Mouse (Mus musculus) forebrain, embryonic 13.5 days (tissue): Measurements from ENCODE around the gene Klhl15. TPM values are rescaled to one million over a fixed set of nuclear protein-coding genes. Genes with fewer than 3 reads are reported as not detected.
"Not testable (repeated sequence)": the region's sequence is repeated elsewhere in the genome, so short reads cannot be mapped to it uniquely, and the experiment has no call there.

ENCODE experiments used
- ATAC-seq: fragments of 200-750 bp; cut with Nextera tagmentation; 2 replicates; pipeline ENCODE4 v1.8.0; 2017
- H3K27ac ChIP-seq: fragments of 300-500 bp; sonication (generic); 2 replicates; pipeline ENCODE4 v1.5.1; 2015; ENCODE audit warnings: inconsistent platforms, mild to moderate bottlenecking, moderate library complexity
- H3K27me3 ChIP-seq: fragments of 300-500 bp; sonication (generic); 2 replicates; pipeline ENCODE4 v1.6.1; 2015; ENCODE audit warnings: mild to moderate bottlenecking, inconsistent platforms
- H3K36me3 ChIP-seq: fragments of 300-500 bp; sonication (generic); 2 replicates; pipeline ENCODE4 v1.6.1; 2015; ENCODE audit warnings: mild to moderate bottlenecking, inconsistent platforms; ENCODE audit not compliant: poor library complexity, severe bottlenecking
- H3K4me1 ChIP-seq: fragments of 300-500 bp; sonication (generic); 2 replicates; pipeline ENCODE4 v1.6.1; 2015; ENCODE audit warnings: inconsistent platforms
- H3K4me2 ChIP-seq: fragments of 300-500 bp; sonication (generic); 2 replicates; pipeline ENCODE4 v1.6.1; 2015; ENCODE audit warnings: inconsistent platforms, mild to moderate bottlenecking, moderate library complexity
- H3K4me3 ChIP-seq: fragments of 300-500 bp; sonication (generic); 2 replicates; pipeline ENCODE4 v1.5.1; 2015; ENCODE audit warnings: mild to moderate bottlenecking, inconsistent platforms
- H3K9ac ChIP-seq: fragments of 300-500 bp; sonication (generic); 2 replicates; pipeline ENCODE4 v1.6.1; 2015; ENCODE audit warnings: mild to moderate bottlenecking, inconsistent platforms
- H3K9me3 ChIP-seq: fragments of 300-500 bp; sonication (generic); replicated peaks from 2 replicates; pipeline ENCODE4 v1.6.1; 2016; ENCODE audit warnings: inconsistent platforms
- WGBS: fragments of 180-500 bp; shearing (Covaris S2); methylation state at CpG from one replicate; pipeline ENCODE4 v1.1.7; 2015; 5-methylcytosine and 5-hydroxymethylcytosine counted together
- polyA plus RNA-seq: library from polyadenylated mRNA; unstranded; fragments of >200 nt; fragmentation: Nextera tagmentation; extraction: Ambion mirVana; gene quantifications from 2 replicates; pipeline ENCODE4 v1.2.1, GENCODE M21; 2015

The Klhl15 gene
- polyA plus RNA-seq: 8.9 and 9.3 TPM in 2 replicates

DNA sequence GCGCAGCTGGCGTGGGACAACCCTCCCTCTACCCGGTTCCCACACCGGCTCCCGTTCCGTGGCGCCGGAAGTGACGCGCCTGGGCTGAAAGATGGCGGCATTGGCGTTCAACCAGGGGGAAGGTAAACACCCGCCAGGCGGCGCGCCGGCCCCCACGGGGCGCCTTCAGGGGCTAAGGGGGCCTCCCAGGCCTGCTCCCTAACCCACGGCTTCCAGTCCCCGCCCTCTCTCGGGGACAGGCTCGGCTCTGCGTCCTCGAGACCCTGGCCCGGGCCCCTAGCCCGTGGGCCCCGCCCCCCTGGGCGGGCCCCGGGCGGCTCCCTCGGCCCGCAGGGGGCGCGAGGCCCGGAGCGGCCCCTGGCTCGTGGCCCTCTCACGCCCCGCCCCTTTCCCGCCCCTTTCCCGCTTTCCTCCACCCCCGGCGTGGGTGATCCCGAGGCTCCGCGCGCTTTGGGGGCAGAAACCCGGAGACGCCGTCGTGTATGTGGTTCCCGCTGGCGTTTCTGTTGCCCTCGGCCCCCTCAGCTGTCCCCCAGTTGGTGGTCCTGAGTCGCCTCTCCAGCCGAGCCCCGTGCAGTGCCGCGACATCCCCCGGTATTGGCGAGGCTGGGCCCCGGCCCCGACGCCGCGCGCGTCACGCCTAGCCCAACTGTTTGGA is at the start of gene Klhl15:
Klhl15 (plus strand) TSS at position 68 of the 658 bp plus-strand sequence.
- peaks cover 62% of the 10 kb centered on the region for H3K27me3 ChIP-seq

DNA sequence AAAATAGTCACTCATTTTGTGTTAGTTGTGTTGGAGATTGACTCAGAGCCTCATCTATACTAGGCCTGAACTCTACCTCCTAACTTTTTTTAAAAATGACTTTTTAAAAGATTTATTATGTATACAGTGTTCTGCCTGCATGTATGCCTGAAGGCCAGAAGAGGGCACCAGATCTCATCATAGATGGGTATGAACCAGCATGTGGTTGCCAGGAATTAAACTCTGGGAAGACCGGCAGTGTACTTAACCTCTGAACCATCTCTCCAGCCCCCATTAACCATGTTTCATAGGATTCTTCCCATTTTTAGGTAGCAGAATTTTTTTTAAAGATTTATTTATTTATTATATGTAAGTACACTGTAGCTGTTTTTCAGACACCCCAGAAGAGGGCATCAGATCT is 49.2 kb upstream of the Klhl15 start:
- no peaks in the 10 kb centered on the region for H3K9me3 ChIP-seq
- peaks cover 24% of the 10 kb centered on the region for H3K27me3 ChIP-seq
- H3K36me3 ChIP-seq: no peaks in the 10 kb centered on the region
- no peak overlapping the region for H3K27ac ChIP-seq
- H3K9ac ChIP-seq: no peak overlapping the region
- ATAC-seq: peak; percentile 21; the same call in 1 of the 2 replicates
- no peak overlapping the region for H3K4me2 ChIP-seq
- H3K4me3 ChIP-seq: no peak overlapping the region
- H3K4me1 ChIP-seq: no peaks in the 10 kb centered on the region
- 68% methylated on average over 1 of the region's 1 CpGs for WGBS

More for the DNA sequence above, at the start of gene Klhl15:
- peak within 1 kb of the TSS; percentile 84 for H3K27ac ChIP-seq
- H3K9me3 ChIP-seq: no peaks in the 10 kb centered on the region
- H3K9ac ChIP-seq: peak within 1 kb of the TSS; percentile 77
- H3K4me3 ChIP-seq: peak within 1 kb of the TSS; percentile 62
- ATAC-seq: peak; percentile 98
- H3K4me2 ChIP-seq: peak within 1 kb of the TSS; percentile 59
- H3K4me1 ChIP-seq: no peaks in the 10 kb centered on the region
- 12% methylated on average over 48 of the region's 70 CpGs for WGBS
- no peaks in the 10 kb centered on the region for H3K36me3 ChIP-seq

DNA sequence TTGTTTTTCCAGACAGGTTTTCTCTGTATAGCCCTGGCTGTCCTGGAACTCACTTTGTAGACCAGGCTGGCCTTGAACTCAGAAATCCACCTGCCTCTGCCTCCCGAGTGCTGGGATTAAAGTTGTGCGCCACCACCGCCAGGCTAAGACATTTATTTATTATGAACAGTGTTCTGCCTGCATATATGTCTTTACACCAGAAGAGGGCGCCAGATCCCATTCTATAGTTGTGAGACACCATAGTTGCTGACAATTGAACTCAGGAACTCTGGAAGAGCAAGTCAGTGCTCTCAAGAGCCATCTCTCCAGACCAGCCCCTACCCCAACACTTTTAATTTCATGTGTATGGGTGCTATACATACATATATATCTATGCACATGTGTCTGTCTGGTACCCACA is 40.5 kb upstream of the Klhl15 start:
- not testable (repeated sequence) for H3K9me3 ChIP-seq, ATAC-seq, H3K4me1 ChIP-seq, H3K27me3 ChIP-seq, H3K4me2 ChIP-seq, H3K4me3 ChIP-seq, H3K9ac ChIP-seq, H3K27ac ChIP-seq
- 73% methylated on average over 4 of the region's 4 CpGs for WGBS
- H3K36me3 ChIP-seq: peaks cover 74% of the 10 kb centered on the region

DNA sequence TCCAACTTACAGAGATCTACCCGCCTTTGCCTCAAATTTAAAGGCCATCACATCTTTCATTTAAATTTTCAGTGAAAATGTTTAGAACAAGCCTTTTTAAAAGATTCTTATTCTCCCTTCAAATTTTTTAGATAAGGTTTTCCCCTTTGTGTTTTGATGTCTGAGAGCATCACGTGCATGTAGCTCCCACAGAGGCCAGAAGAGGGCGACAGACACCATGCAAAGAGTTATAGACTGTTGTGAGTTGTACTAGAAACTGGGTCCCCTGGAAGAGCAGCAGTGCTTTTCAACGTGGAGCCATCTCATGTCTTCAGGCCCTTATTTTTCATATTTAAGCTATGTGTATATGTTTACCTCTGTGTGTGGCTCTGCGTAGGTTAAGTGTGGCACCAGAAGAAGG is 36.6 kb upstream of the Klhl15 start:
- H3K9me3 ChIP-seq: no peaks in the 10 kb centered on the region
- no peaks in the 10 kb centered on the region for H3K27me3 ChIP-seq
- ATAC-seq: no peak
- H3K4me2 ChIP-seq: no peak overlapping the region
- H3K36me3 ChIP-seq: peaks cover 93% of the 10 kb centered on the region
- H3K9ac ChIP-seq: no peak overlapping the region
- H3K27ac ChIP-seq: no peak overlapping the region
- WGBS: 76% methylated on average over 5 of the region's 5 CpGs
- no peak overlapping the region for H3K4me3 ChIP-seq
- H3K4me1 ChIP-seq: no peaks in the 10 kb centered on the region

DNA sequence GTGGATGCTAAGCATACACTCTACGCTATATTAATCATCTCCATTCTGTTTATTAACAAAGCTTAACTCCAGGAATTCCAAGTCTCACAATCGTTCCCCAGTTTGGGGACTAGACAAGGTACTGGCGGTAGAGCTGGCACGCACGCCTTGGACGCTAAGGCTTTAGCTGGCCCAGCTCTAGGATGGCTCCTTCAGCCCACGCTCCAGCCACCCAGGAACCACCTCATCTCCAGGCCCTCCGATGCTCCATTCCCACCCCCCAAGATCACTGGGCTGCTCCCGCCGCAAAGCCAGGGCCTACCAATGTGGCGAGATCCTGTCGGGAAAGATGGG is 22.2 kb upstream of the Klhl15 start:
- Histone ChIP-seq H3K4me2 (peak overlapping the region; percentile 67), H3K36me3 (peaks cover 33% of the 10 kb centered on the region), H3K4me3 (peak overlapping the region; percentile 74), H3K9ac (peak overlapping the region; percentile 82), H3K9me3 (no peaks in the 10 kb centered on the region), H3K27me3 (no peaks in the 10 kb centered on the region), H3K4me1 (no peaks in the 10 kb centered on the region), H3K27ac (peak overlapping the region; percentile 59)
- WGBS: under 1% methylated on average over 12 of the region's 12 CpGs
- ATAC-seq: peak; percentile 70; the same call in 1 of the 2 replicates

DNA sequence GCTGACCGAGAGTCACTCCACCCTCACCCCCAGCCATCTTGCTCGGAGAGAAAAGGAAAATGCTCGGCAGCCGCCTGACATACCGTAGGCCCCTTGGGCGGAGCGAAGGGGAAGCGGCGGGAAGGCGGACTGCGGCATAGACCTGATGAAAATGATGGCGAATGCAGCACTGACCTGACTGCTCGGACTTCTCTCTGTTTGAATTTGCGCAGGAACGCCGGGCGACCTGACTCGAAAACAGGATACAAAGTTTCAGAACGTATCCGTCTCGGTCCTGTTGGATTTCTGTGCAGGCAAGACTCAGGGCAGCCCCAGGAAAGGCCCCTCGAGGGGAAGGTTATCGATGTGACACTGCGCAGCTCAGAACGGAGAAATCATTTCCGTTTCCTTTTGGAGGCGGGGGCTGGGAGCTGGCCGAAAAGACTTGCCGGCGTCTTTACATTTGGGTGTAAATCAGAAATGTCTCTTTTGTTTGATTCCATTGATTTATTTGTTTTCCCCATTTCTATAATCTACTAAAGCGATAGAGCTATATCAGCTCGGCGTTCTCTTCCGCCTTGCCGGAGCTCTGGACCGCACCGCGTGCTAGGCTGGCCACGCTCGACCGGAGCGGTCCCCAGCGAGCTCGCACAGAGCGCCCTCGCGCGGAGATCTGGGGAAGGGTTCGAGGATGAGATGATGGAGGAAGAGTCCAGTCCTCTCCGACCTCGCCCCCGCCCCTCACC is 21.6 kb upstream of the Klhl15 start, which contains the start of gene Eif2s3x:
Eif2s3x (minus strand) TSS at position 266 of the 725 bp plus-strand sequence.
- H3K9ac ChIP-seq: peak within 1 kb of the TSS; percentile 82
- H3K27ac ChIP-seq: peak within 1 kb of the TSS; percentile 68
- peak within 1 kb of the TSS; percentile 74 for H3K4me3 ChIP-seq
- H3K4me2 ChIP-seq: peak within 1 kb of the TSS; percentile 67
- H3K27me3 ChIP-seq: no peaks in the 10 kb centered on the region
- under 1% methylated on average over 52 of the region's 52 CpGs for WGBS
- no peaks in the 10 kb centered on the region for H3K4me1 ChIP-seq
- peaks cover 28% of the 10 kb centered on the region for H3K36me3 ChIP-seq
- ATAC-seq: peak; percentile 96
- H3K9me3 ChIP-seq: no peaks in the 10 kb centered on the region

DNA sequence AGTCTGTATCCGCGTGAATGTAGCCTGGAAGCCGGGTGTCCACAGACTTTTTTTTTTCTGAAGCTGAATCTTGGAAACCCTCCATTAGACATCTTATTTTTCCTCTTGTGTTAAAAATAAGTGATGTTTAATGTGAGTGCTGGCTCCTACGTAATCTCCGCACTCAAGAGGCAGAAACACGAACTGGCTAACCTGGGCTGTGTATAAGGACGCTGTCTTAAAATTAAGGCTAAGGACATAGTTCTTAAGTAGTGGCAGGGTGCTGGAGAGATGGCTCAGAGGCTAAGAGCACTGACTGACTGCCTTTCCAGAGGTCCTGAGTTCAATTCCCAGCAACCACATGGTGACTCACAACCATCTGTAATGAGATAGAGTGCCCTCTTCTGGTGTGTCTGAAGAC is 21.0 kb upstream of the Klhl15 start:
- Histone ChIP-seq H3K9me3 (no peaks in the 10 kb centered on the region), H3K9ac (peak overlapping the region; percentile 48), H3K27me3 (no peaks in the 10 kb centered on the region), H3K4me1 (no peaks in the 10 kb centered on the region), H3K36me3 (peaks cover 22% of the 10 kb centered on the region), H3K27ac (peak overlapping the region; percentile 68; the same call in 1 of the 2 replicates), H3K4me2 (peak overlapping the region; percentile 67), H3K4me3 (peak overlapping the region; percentile 74)
- no peak for ATAC-seq
- WGBS: 16% methylated on average over 7 of the region's 7 CpGs

DNA sequence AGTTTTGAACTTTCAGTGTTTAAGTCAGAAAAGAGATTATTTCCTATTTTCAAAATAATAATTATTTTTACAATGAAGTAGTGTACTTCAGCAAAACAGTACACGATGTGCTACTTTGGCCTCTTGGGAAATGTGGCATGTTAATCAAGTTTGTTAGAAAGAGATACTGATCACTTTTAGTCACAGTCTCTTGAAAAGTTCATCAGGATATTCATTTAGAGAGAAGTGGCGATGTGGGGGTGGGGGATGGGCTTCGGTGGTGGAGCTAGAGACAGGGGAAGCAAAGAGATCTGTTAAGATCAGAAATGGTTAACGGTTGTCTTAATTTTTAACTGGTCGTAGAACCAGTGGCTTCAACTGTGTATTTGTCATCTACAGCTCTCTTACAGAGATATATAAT is 967 bp upstream of the Klhl15 start:
- Histone ChIP-seq H3K4me1 (no peaks in the 10 kb centered on the region), H3K9ac (no peak overlapping the region), H3K4me3 (no peak overlapping the region), H3K4me2 (no peak overlapping the region), H3K9me3 (no peaks in the 10 kb centered on the region), H3K27me3 (peaks cover 58% of the 10 kb centered on the region), H3K36me3 (no peaks in the 10 kb centered on the region), H3K27ac (no peak overlapping the region)
- ATAC-seq: no peak
- 41% methylated on average over 5 of the region's 5 CpGs for WGBS

DNA sequence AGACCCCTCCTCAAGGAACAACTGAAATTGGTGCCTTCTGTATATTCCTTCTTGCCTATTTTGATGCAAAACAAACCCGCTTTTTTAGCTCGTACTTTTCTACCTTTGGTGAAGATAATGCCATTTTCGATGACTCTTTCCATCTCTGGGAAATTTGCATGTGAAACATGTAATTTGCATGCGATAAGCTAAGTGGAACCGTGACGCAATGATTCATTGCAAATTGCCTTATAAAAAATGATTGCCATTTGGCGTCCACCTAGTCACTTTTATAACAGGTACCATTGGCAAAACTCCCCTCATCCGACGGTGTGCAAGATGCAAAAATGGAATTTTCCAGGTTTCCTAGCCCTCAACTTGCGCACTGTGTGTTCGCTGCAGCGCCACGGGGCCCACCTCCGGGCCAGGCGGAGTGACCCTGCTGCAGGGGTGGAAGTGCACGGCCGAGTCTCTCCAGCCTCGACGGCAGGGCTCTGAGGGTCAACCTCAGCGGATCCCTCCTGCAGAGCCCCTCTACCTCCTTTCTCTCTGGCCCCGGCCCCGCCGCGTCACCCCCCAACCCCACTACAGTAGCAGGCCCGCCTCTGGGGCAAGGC is 365 bp upstream of the Klhl15 start:
- ATAC-seq: no peak
- Histone ChIP-seq H3K36me3 (no peaks in the 10 kb centered on the region), H3K4me1 (no peaks in the 10 kb centered on the region), H3K9ac (peak overlapping the region; percentile 77), H3K4me3 (peak overlapping the region; percentile 62), H3K27me3 (peaks cover 61% of the 10 kb centered on the region), H3K9me3 (no peaks in the 10 kb centered on the region), H3K4me2 (peak overlapping the region; percentile 59), H3K27ac (peak overlapping the region; percentile 84)
- 14% methylated on average over 20 of the region's 25 CpGs for WGBS

DNA sequence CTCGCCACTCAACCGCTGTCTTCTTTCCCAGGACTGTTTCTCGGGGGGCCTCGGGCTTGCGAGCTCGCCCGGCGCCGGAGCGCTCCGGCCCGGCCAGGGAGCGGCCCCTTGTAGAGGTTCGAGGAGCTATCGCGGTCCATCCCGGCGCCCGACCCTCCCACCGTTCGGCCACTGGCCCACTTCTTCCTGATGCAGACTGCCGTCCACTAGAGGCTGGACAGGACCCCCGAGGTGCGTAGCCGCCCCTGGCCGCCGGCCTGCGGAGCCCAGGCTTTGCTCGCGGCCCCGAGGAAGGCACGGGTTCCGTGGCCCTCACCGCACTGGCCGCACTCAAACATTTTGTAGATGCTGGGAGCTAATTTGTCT is 774 bp downstream of the Klhl15 start:
- WGBS: 8% methylated on average over 35 of the region's 35 CpGs
- H3K9ac ChIP-seq: peak overlapping the region; percentile 77
- peak overlapping the region; percentile 84 for H3K27ac ChIP-seq
- no peaks in the 10 kb centered on the region for H3K36me3 ChIP-seq
- peak overlapping the region; percentile 62 for H3K4me3 ChIP-seq
- no peaks in the 10 kb centered on the region for H3K4me1 ChIP-seq
- peak overlapping the region; percentile 59 for H3K4me2 ChIP-seq
- no peaks in the 10 kb centered on the region for H3K9me3 ChIP-seq
- peak; percentile 19 for ATAC-seq
- H3K27me3 ChIP-seq: peaks cover 58% of the 10 kb centered on the region

DNA sequence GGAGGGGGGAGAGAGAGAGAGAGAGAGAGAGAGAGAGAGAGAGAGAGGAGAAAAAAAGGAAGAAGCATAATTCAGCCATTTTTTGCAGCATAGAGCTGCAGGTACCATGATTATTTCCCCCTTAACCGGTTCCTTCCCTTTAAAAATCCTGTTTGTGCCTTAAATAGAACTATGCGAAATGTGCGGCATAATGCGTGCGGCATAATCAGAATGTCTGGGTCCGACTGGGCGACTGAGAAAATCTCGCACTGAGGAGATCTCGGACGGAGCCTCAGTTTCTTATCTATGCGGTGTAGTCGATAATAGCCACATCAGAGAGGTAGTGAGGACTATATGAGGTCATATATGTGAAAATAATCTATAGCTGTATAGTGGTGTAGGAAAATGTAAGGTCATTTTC is 1.2 kb downstream of the Klhl15 start:
- Histone ChIP-seq H3K4me2 (peak overlapping the region; percentile 59), H3K36me3 (no peaks in the 10 kb centered on the region), H3K4me1 (no peaks in the 10 kb centered on the region), H3K4me3 (peak overlapping the region; percentile 62), H3K27ac (no peak overlapping the region), H3K27me3 (peaks cover 56% of the 10 kb centered on the region), H3K9ac (peak overlapping the region; percentile 77), H3K9me3 (no peaks in the 10 kb centered on the region)
- no peak for ATAC-seq
- WGBS: 19% methylated on average over 12 of the region's 12 CpGs

DNA sequence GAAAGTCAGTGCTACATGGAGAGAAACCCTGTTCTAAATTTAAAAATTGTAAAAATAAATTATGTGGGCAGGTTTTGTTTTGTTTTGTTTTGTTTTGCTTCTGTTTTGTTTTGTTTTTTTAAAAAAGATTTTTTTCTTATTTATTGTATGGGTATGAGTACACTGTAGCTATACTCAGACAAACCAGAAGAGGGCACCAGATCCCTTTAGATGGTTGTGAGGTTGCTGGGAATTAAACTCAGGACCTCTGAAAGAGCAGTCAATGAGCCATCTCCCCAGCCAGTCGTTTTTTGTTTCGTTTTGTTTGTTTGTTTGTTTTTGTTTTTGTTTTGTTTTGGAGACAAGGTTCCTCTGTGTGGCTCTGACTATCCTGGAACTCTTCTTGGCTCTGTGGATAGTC is 54.5 kb downstream of the Klhl15 start:
- Histone ChIP-seq H3K9me3 (no peaks in the 10 kb centered on the region), H3K4me2 (no peak overlapping the region), H3K4me1 (no peaks in the 10 kb centered on the region), H3K9ac (no peak overlapping the region), H3K27ac (no peak overlapping the region), H3K27me3 (peaks cover 47% of the 10 kb centered on the region; the same call in 1 of the 2 replicates), H3K36me3 (no peaks in the 10 kb centered on the region), H3K4me3 (no peak overlapping the region)
- 13% methylated on average over 2 of the region's 2 CpGs for WGBS
- no peak for ATAC-seq
